Mouse (Mus musculus) CH12F3 (cell line): ENCODE data around the gene Med12l.

Experiments
- in situ Hi-C: fragments of 300-500 bp; cut with MboI; formaldehyde crosslinking; loops from 2 replicates; pipeline ENCODE4 v1.14.3; 2020; ENCODE audit warnings: low sequenced_read_pairs

The Med12l gene

DNA sequence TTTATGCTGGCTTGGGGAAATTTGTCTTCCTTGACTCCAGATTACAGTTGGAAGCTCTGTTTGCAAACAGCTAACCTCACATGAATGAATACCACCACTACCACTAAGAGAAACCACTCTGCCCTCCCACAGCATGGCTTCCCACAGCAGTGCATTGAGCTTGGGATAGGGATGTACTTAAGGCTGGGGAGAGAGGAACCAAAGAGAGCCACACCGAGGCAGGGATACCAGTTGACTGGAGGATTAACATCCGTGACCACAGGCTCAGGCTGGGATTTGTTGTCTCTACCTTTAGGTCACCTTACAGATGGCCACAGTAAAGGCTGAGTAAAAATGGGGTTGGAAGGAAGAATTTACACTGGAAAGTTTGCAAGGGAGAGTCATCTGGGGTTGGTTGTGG, 16.6 kb downstream of the Med12l start:
- in situ Hi-C loops = no loop called here

DNA sequence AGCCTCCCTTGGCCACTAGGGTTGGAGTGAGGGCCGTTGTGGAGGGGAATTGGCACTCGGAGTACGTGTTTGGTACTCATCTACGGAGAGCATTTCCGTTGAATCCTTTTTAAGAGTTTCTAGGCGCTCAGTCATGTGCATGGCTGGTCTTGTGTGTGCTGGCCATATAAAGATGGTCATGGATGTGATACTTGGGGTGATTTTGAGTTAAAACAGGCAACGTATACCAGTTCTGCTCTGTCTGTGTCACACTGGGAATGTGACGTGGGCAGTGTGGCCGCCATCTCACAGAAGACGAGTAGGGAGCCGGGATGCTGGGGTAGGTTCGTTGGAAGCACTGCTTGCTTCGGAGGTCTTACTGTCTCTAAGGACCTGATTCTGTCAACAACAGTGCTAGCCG, 17.3 kb downstream of the Med12l start:
- in situ Hi-C loops = no loop called here

GRCm38 (mm10) chr3:59024531-59025192, 19.0 kb downstream of the Med12l start:
- in situ Hi-C loops = no loop called here

DNA sequence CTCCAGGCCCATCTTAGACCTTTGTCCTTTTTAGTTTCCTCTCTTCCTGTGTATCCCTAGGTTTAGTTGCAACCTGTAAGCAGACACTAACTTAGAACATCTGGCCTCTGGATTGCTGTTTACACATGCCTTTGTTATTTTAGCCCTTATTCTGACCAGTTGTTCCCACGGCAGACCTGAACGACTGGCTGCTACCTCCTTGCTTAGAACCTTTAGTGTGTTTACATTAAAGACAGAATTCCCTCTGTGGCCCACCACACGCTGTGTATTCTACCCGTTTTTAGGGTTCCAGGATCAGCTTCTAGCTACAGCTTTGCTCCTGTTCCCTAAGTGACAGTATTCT, 19.5 kb downstream of the Med12l start:
- in situ Hi-C loops = no loop called here

DNA sequence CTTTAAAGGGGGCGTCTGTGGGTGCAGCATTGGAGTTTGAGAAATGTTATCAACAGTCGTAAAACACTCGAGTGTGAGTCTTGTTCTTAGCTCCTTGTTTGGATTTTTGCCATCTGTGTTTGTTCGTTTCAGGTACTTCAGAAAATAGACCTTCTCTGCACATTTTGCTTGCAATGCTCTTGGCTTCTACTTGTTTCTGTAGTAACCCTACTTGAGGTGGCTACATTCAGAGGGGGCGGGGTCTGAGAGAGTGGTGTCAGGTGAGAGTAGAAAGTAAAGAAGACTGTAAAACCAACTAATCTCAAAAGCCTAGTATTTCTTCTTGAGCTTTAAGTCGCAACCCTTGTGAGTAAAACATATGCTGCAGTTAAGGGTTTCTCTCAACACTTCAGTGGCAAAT, 23.1 kb downstream of the Med12l start:
- in situ Hi-C loops = no loop called here

DNA sequence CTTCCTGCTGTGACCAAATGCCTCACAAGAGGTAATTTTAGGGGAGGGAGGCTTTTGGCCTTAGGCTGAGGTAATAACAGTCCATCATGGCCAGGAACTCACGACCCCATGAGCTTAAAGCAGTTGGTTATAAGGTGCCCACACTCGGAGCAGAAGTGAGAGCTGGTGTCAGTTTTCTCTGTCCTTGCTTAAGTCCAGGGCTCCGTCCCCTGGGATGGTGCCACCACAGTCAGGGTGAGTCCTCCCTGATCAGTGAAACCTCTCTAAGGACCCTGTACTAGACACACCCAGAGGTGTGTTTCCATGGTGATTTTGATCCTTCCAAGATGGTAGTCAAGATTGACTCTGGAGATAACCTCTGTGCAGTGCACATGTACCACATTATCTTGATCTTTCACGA, 25.4 kb downstream of the Med12l start:
- in situ Hi-C loops = no loop called here

DNA sequence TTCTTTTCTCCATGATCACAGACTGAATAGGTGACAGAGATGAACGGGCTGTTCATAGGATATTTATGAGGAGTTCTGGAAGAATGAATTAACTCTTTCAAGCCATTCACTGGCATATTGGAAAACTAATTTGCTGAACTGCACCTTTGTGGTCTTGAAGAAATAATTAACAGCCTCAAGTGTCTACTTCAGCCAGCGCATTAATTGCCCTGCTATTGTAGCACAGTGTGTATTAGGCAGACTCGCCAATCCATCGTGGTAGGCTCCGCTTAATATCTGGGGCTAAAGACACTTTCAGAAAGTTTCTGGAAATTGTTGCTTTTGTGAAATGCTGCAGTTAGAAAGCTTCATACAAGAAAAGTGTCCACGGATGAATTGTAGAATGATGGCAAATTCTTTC, 35.9 kb downstream of the Med12l start:
- in situ Hi-C loops = no loop called here

GRCm38 (mm10) chr3:59054834-59055535, 49.4 kb downstream of the Med12l start:
- in situ Hi-C loops = loop anchor here (25.0 kb wide), 1 partner anchor 418 kb away; the partner anchor contains the start of gene Erich6

DNA sequence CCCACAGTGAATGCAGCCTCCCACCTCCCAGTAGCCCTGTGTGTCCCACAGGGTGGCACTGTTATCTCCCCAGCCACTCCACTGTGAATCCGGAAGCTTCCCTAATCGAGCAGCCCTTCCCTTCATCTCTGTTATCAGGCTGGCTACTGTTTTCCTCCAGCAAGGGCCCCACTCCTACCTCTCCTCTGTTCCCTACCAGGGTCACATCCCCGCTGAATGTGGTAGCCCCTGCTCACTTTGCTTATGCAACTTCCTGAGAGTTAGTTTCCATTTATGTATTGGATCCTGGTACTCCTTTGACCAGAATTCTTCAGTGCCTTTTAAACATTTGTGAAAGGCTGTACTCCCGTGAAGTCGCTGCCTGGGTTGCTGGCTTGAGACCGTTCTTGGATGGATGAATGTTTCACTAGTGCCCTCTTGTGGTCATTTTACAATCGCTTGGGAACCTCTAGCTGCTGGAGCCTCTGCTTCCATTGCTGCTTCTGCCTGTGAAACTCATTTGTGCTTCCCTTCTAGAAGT, 53.5 kb downstream of the Med12l start:
- in situ Hi-C loops = loop anchor here (25.0 kb wide), 1 partner anchor 422 kb away; the partner anchor contains the start of gene Erich6

GRCm38 (mm10) chr3:59060131-59060530, 54.5 kb downstream of the Med12l start:
- in situ Hi-C loops = loop anchor here (25.0 kb wide), 1 partner anchor 423 kb away; the partner anchor contains the start of gene Erich6

- in situ Hi-C loops = loop anchor here (25.0 kb wide), 1 partner anchor 425 kb away; the partner anchor contains the start of gene Erich6
Measured at GRCm38 (mm10) chr3:59062141-59062540, 56.5 kb downstream of the Med12l start.

DNA sequence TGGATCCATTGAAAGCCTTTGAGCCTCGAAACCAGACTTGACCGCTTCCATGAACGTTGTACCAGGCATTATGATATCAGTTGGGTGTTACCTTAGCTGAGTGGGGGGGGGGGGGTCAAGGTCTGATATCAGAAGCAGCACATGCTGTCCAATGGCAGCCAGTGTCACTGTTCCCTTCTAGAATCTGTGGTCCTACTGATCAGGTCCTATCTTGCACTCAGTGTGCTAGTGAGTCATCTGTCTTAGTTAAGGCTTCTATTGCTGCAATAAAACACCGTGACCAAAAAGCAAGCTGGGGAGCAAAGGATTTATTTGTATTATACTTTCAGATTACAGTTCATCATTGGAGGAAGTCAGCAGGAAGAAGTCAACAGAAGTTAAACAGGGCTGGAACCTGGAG, 57.8 kb downstream of the Med12l start:
- in situ Hi-C loops = loop anchor here (25.0 kb wide), 1 partner anchor 426 kb away; the partner anchor contains the start of gene Erich6

DNA sequence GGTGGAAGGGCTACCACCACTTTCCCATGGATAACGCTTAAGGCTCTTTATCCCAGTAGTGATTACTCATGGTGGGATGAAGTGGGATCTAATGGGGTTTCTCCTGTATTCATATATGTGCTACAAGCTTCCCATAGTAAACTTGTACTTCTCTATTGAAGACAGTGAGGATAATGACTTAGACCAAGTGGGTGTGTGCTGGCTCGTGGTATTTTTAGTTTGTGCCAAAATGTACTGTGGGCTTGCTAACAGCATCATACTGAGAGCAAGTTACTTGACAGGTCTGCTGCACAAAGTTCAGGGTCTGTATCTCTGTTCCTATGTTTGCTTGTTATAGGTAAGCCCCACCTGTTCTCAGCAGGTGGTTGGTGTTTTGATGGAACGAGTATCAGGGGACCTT, 60.3 kb downstream of the Med12l start:
- in situ Hi-C loops = loop anchor here (25.0 kb wide), 1 partner anchor 429 kb away; the partner anchor contains the start of gene Erich6

- in situ Hi-C loops = loop anchor here (25.0 kb wide), 1 partner anchor 429 kb away; the partner anchor contains the start of gene Erich6
Measured at GRCm38 (mm10) chr3:59066558-59067294, 61.1 kb downstream of the Med12l start.

DNA sequence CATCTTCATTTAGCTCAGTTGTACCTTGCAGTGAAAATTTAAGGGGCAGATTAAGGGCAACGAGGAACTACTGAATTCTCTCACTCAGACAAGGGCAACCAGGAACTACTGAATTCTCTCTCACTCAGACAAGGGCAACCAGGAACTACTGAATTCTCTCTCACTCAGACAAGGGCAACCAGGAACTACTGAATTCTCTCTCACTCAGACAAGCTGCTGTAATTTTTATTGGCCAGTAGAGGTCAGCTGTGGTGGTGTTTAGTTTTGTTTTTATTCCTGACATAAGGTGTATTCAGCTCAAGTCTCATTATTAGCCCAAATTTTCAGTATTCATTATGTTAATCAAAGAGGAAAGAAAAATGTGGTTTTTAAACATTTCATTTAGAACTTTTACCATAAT, 63.4 kb downstream of the Med12l start:
- in situ Hi-C loops = loop anchor here (25.0 kb wide), 1 partner anchor 432 kb away; the partner anchor contains the start of gene Erich6

DNA sequence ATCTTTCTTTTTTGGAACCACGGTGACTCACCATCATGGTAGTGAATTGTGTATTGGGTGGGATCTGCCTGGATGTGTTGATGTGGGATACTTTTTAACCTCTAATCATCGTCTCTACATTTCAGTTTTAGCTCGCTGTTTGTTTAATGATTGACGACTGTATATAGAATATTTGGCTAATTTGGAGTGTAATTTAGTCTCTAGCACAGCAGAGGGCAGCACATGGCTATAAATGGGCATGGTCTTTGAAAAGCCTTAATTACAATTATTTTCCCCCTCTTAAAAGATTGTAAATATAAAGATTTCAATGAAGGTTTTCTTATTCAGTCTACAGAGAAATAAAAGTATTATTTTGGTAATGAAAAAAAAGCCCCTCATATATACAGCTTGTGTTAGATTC, 71.7 kb downstream of the Med12l start:
- in situ Hi-C loops = loop anchor here (5.0 kb wide), 1 partner anchor 95 kb away; no protein-coding TSS in a partner anchor

DNA sequence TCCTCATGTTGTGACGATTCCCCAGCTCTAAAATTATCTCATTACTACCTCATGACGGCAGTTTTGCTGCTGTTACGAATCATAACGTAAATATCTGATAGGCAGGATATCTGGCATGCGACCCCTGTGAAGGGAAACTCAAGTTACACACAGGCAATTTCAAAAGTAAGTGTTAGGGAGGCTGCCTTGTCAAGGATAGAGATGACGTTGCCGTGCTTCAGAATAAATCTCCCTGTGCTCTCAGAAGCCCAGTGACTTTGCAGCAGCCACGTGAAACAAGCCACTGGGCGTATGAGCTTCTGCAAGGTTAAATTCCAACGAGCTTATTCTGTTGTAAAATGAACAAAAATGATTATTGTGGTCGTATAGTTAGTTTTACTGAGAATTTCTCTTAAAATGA, 73.0 kb downstream of the Med12l start:
- in situ Hi-C loops = loop anchor here (5.0 kb wide), 1 partner anchor 94 kb away; no protein-coding TSS in a partner anchor

DNA sequence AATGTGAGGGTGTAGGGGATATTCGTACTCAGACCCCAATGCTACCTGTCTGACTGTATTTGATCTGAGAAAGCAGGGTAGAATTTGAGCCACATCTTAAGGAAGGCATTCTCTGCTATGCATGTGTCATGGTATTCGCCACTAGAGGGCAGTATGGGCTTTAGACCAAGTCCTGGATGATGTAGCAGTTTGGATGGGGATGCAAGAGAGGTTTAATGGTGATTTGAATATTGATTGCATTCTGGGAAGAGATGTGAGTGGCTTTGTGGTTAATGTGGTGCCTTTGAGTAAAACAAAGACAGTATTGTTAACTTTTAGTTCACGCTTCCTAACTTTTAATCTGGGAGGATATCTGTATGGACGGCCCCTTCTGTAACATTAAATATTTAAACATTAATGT, 73.7 kb downstream of the Med12l start:
- in situ Hi-C loops = loop anchor here (5.0 kb wide), 1 partner anchor 93 kb away; no protein-coding TSS in a partner anchor

GRCm38 (mm10) chr3:59080293-59080916, 74.8 kb downstream of the Med12l start:
- in situ Hi-C loops = no loop called here

DNA sequence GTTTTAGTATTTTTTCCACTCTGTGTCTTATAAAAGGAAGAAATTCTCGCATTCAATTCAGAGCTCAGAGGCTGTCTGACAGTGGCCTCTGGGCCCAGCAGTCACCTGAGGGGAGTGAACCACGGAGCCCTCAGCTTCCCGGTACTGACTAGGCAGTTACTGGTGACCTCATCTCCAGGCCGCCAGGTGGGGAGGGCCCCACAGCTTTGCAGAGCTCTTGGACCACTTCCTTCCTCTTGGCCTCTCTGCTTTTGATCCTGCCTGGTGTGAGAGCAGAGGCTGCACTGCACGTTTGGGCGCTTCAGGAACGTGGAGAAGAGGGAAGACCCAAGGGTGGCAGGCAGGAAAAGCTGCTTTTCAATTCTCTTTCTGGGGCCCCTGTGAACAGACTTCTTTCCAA, 75.3 kb downstream of the Med12l start:
- in situ Hi-C loops = no loop called here
